9 mouse cellular contexts compared by ENCODE assay signal in genomic region chr15:99001451-99001931, GRCm38 (mm10). TPM values are rescaled to one million over a fixed set of nuclear protein-coding genes. Genes with fewer than 3 reads are reported as not detected.
DNase-seq lines count a peak whose midpoint lies in the region; ATAC-seq and TF ChIP-seq lines count a peak whose summit lies in the region.
"Had no signal": no experiment of that assay in that cellular context is flagged by ENCODE, and none has a peak within 500 bp of the region (broad histone marks: within the 10 kb centered on the region; RNA-seq: fewer than 3 reads in every experiment).

No protein-coding gene starts in this region.

- no peak for TF ChIP-seq POLR2A in lung, adult 2 months (IDR thresholded peaks at IDR 0.05; ENCODE audit: borderline replicate concordance, extremely low read depth, low read depth, low read length)

- ATAC-seq in lung, embryonic 15.5 days (ENCODE audit: borderline replicate concordance, extremely low read depth, low FRiP score, low TSS enrichment), result peak; percentile 25; the same call in 1 of the 2 replicates
- 0 out of 2 replicates have a peak, but pooled peaks have one; percentile 53 for ATAC-seq in embryonic facial prominence, embryonic 13.5 days (ENCODE audit: insufficient number of reproducible peaks, insufficient read depth, low FRiP score, low TSS enrichment, low read depth)
- peak; percentile 31; the same call in 1 of the 2 replicates for ATAC-seq in hindbrain, embryonic 13.5 days (ENCODE audit: low FRiP score)
- no peak for ATAC-seq in liver, embryonic 13.5 days (ENCODE audit: low read depth)
- ATAC-seq: Patski had no signal

- peaks cover 23% of the 10 kb centered on the region for H3K4me1 ChIP-seq in lung, embryonic 15.5 days
- H3K4me1 ChIP-seq in lung, adult 2 months (ENCODE audit: control insufficient read depth, insufficient read depth, low read length), result no peaks in the 10 kb centered on the region
- peaks cover 18% of the 10 kb centered on the region for H3K4me1 ChIP-seq in embryonic facial prominence, embryonic 13.5 days
- H3K4me1 ChIP-seq in hindbrain, embryonic 13.5 days (replicated peaks), result peaks cover 40% of the 10 kb centered on the region
- H3K4me1 ChIP-seq in liver, embryonic 13.5 days (replicated peaks), result peaks cover 43% of the 10 kb centered on the region

- intact Hi-C loops in left cerebral cortex, postnatal 36 days (cut with DNase I), result no loop called here

- WGBS in lung, embryonic 15.5 days, result 9% methylated on average over 17 of the region's 17 CpGs
- WGBS in lung, adult 2 months, result 17% methylated on average over 17 of the region's 17 CpGs
- WGBS in embryonic facial prominence, embryonic 13.5 days, result 11% methylated on average over 17 of the region's 17 CpGs
- WGBS in hindbrain, embryonic 13.5 days, result 16% methylated on average over 17 of the region's 17 CpGs
- 13% methylated on average over 17 of the region's 17 CpGs for WGBS in liver, embryonic 13.5 days (ENCODE audit: insufficient replicate concordance)

- no peaks in the 10 kb centered on the region for H3K9me3 ChIP-seq in lung, embryonic 15.5 days
- H3K9me3 ChIP-seq in embryonic facial prominence, embryonic 13.5 days, result no peaks in the 10 kb centered on the region; the same call in 1 of the 2 replicates
- no peaks in the 10 kb centered on the region for H3K9me3 ChIP-seq in hindbrain, embryonic 13.5 days
- H3K9me3 ChIP-seq in liver, embryonic 13.5 days (replicated peaks), result no peaks in the 10 kb centered on the region

- H3K4me3 ChIP-seq in lung, embryonic 15.5 days, result peak overlapping the region; percentile 28
- no peak overlapping the region for H3K4me3 ChIP-seq in lung, adult 2 months (replicated peaks; ENCODE audit: extremely low read depth, low read depth, low read length)
- peak overlapping the region; percentile 30 for H3K4me3 ChIP-seq in embryonic facial prominence, embryonic 13.5 days
- H3K4me3 ChIP-seq in hindbrain, embryonic 13.5 days, result no peak overlapping the region
- peak overlapping the region; percentile 37 for H3K4me3 ChIP-seq in liver, embryonic 13.5 days (replicated peaks)

- no peak for TF ChIP-seq CTCF in lung, adult 2 months (IDR thresholded peaks at IDR 0.05; ENCODE audit: insufficient read depth, low read length)

- H3K27ac ChIP-seq in lung, embryonic 15.5 days, result 0 out of 2 replicates have a peak overlapping the region, but pooled peaks have one; percentile 26
- no peak overlapping the region; the same call in 1 of the 2 replicates for H3K27ac ChIP-seq in embryonic facial prominence, embryonic 13.5 days
- no peak overlapping the region for H3K27ac ChIP-seq in hindbrain, embryonic 13.5 days
- no peak overlapping the region for H3K27ac ChIP-seq in liver, embryonic 13.5 days

- H3K36me3 ChIP-seq in lung, embryonic 15.5 days, result no peaks in the 10 kb centered on the region
- no peaks in the 10 kb centered on the region for H3K36me3 ChIP-seq in embryonic facial prominence, embryonic 13.5 days
- H3K36me3 ChIP-seq in hindbrain, embryonic 13.5 days, result no peaks in the 10 kb centered on the region
- no peaks in the 10 kb centered on the region for H3K36me3 ChIP-seq in liver, embryonic 13.5 days

- DNase-seq in lung, adult 2 months, result no peak
- no peak for DNase-seq in liver, embryonic 13.5 days
- DNase-seq in yolk sac, embryonic 10.5 days (ENCODE audit: low spot score), result peak; percentile 68
- DNase-seq in left cerebral cortex, postnatal 36 days (ENCODE audit: low spot score in 2 of 2), result no peak
- no peak for DNase-seq in ovary, postnatal 14 days (ENCODE audit: low spot score)

- H3K4me2 ChIP-seq in lung, embryonic 15.5 days, result peak overlapping the region; percentile 61
- peak overlapping the region; percentile 60 for H3K4me2 ChIP-seq in embryonic facial prominence, embryonic 13.5 days
- peak overlapping the region; percentile 47 for H3K4me2 ChIP-seq in hindbrain, embryonic 13.5 days
- peak overlapping the region; percentile 59 for H3K4me2 ChIP-seq in liver, embryonic 13.5 days

- peak overlapping the region; percentile 20; the same call in 1 of the 2 replicates for H3K9ac ChIP-seq in lung, embryonic 15.5 days
- peak overlapping the region; percentile 54; the same call in 1 of the 2 replicates for H3K9ac ChIP-seq in embryonic facial prominence, embryonic 13.5 days
- H3K9ac ChIP-seq in hindbrain, embryonic 13.5 days, result peak overlapping the region; percentile 49; the same call in 1 of the 2 replicates
- peak overlapping the region; percentile 39 for H3K9ac ChIP-seq in liver, embryonic 13.5 days

- no peaks in the 10 kb centered on the region for H3K27me3 ChIP-seq in lung, embryonic 15.5 days
- no peaks in the 10 kb centered on the region for H3K27me3 ChIP-seq in embryonic facial prominence, embryonic 13.5 days
- peaks cover 8% of the 10 kb centered on the region; the same call in 1 of the 2 replicates for H3K27me3 ChIP-seq in hindbrain, embryonic 13.5 days
- no peaks in the 10 kb centered on the region for H3K27me3 ChIP-seq in liver, embryonic 13.5 days
- H3K27me3 ChIP-seq: Patski had no signal

RNA-seq across cellular contexts. Expression of gene Tuba1c, which starts 28.2 kb away (rescaled TPM):
- 211 and 224 TPM in 2 replicates for polyA plus RNA-seq in lung, embryonic 15.5 days (2015; fragmentation: Nextera tagmentation; extraction: Ambion mirVana)
- 72.7 and 91.7 TPM in 2 replicates for polyA plus RNA-seq in lung, adult 2 months (2012; rRNA removed)
- 109 and 124 TPM in 2 replicates for polyA plus RNA-seq in embryonic facial prominence, embryonic 13.5 days (2015; fragmentation: Nextera tagmentation; extraction: Ambion mirVana)
- 28.1 and 28.2 TPM in 2 replicates for polyA plus RNA-seq in hindbrain, embryonic 13.5 days (2015; fragmentation: Nextera tagmentation; extraction: Ambion mirVana)
- polyA plus RNA-seq in liver, embryonic 13.5 days (2015; fragmentation: Nextera tagmentation; extraction: Ambion mirVana), result 239 and 246 TPM in 2 replicates
- total RNA-seq in left cerebral cortex, postnatal 36 days (2021), result 10 to 100 TPM; 60.3 to 78.5 TPM

RNA-seq across cellular contexts. Expression of gene Tuba1a, which starts 48.0 kb away (rescaled TPM):
- 1,060 and 1,067 TPM in 2 replicates for polyA plus RNA-seq in lung, embryonic 15.5 days (2015; fragmentation: Nextera tagmentation; extraction: Ambion mirVana)
- 617 and 959 TPM in 2 replicates for polyA plus RNA-seq in lung, adult 2 months (2012; rRNA removed)
- 1,291 and 1,480 TPM in 2 replicates for polyA plus RNA-seq in embryonic facial prominence, embryonic 13.5 days (2015; fragmentation: Nextera tagmentation; extraction: Ambion mirVana)
- 15,152 and 15,804 TPM in 2 replicates for polyA plus RNA-seq in hindbrain, embryonic 13.5 days (2015; fragmentation: Nextera tagmentation; extraction: Ambion mirVana)
- 109 TPM in 2 replicates for polyA plus RNA-seq in liver, embryonic 13.5 days (2015; fragmentation: Nextera tagmentation; extraction: Ambion mirVana)
- total RNA-seq in left cerebral cortex, postnatal 36 days (2021), result 1,000 to 10,000 TPM in 1 of 2 experiments, 100 to 1,000 TPM in 1; 932 to 1,107 TPM

RNA-seq across cellular contexts. Expression of gene Gm49450, which starts 48.1 kb away (rescaled TPM):
- not detected in 2 replicates for polyA plus RNA-seq in lung, embryonic 15.5 days (2015; fragmentation: Nextera tagmentation; extraction: Ambion mirVana)
- 0.17 and 298 TPM in 2 replicates for polyA plus RNA-seq in lung, adult 2 months (2012; rRNA removed)
- polyA plus RNA-seq in embryonic facial prominence, embryonic 13.5 days (2015; fragmentation: Nextera tagmentation; extraction: Ambion mirVana), result not detected in 2 replicates
- not detected in 2 replicates for polyA plus RNA-seq in hindbrain, embryonic 13.5 days (2015; fragmentation: Nextera tagmentation; extraction: Ambion mirVana)
- not detected in 2 replicates for polyA plus RNA-seq in liver, embryonic 13.5 days (2015; fragmentation: Nextera tagmentation; extraction: Ambion mirVana)
- not detected for total RNA-seq in left cerebral cortex, postnatal 36 days (2021)
- polyA plus RNA-seq: Patski had no signal

RNA-seq across cellular contexts. Expression of gene Prph, which starts 53.5 kb away (rescaled TPM):
- polyA plus RNA-seq in lung, embryonic 15.5 days (2015; fragmentation: Nextera tagmentation; extraction: Ambion mirVana), result 3.1 and 6.8 TPM in 2 replicates
- 0.71 and 1.0 TPM in 2 replicates for polyA plus RNA-seq in lung, adult 2 months (2012; rRNA removed)
- polyA plus RNA-seq in embryonic facial prominence, embryonic 13.5 days (2015; fragmentation: Nextera tagmentation; extraction: Ambion mirVana), result 1.8 and 7.1 TPM in 2 replicates
- polyA plus RNA-seq in hindbrain, embryonic 13.5 days (2015; fragmentation: Nextera tagmentation; extraction: Ambion mirVana), result 62.4 and 78.7 TPM in 2 replicates
- 0.54 and 0.62 TPM in 2 replicates for polyA plus RNA-seq in liver, embryonic 13.5 days (2015; fragmentation: Nextera tagmentation; extraction: Ambion mirVana)
- 1 to 10 TPM in 1 of 2 experiments, under 1 TPM in 1; 0.97 to 1.8 TPM for total RNA-seq in left cerebral cortex, postnatal 36 days (2021)

Comparison
In these comparisons a context has a peak if more than half of its experiments do, and no peak if none do; other contexts are left out.
1. H3K4me3 ChIP-seq: peak in lung, embryonic 15.5 days (single experiment), embryonic facial prominence, embryonic 13.5 days (single experiment) and liver, embryonic 13.5 days (single experiment); none in lung, adult 2 months (single experiment) and hindbrain, embryonic 13.5 days (single experiment).
2. RNA of gene Tuba1a, which starts 48.0 kb away (polyA plus RNA-seq): 15,152 to 15,804 TPM in hindbrain, embryonic 13.5 days; 1,291 to 1,480 TPM in embryonic facial prominence, embryonic 13.5 days, 1,060 to 1,067 TPM in lung, embryonic 15.5 days, 617 to 959 TPM in lung, adult 2 months and 109 TPM in liver, embryonic 13.5 days; every median in the first group is over 10 times any median in the second.
3. Peak in every context shown above with its lines, with median percentiles within 50 percentile points of each other: H3K4me2 ChIP-seq and H3K9ac ChIP-seq.